Mouse (Mus musculus): Measurements from ENCODE around the gene Lrrc28. TPM values are rescaled to one million over a fixed set of nuclear protein-coding genes. Genes with fewer than 3 reads are reported as not detected.

Lrrc28 gene
- polyA plus RNA-seq (2014; fragmentation: Nextera tagmentation; extraction: Ambion mirVana) = 16.9 and 18.4 TPM in 2 replicates

- no peaks in the 10 kb centered on the region for H3K9me3 ChIP-seq (ENCODE audit: control insufficient read depth, low read length)
- ATAC-seq (ENCODE audit: low FRiP score, low TSS enrichment) = peak; percentile 99
- under 1% methylated on average over 55 of the region's 55 CpGs for WGBS
These were observed at the start of gene Lrrc28 for GRCm38 (mm10) chr7:67644833-67645680. Gene Lrrc28, minus strand, starts transcription at chr7:67645268.

GRCm38 (mm10) chr7:67692791-67693538, 47.9 kb upstream of the Lrrc28 start:
- no peaks in the 10 kb centered on the region for H3K4me1 ChIP-seq (ENCODE audit: control insufficient read depth, insufficient read depth, low read length)
- no peaks in the 10 kb centered on the region for H3K9me3 ChIP-seq (ENCODE audit: control insufficient read depth, low read length)
- H3K4me3 ChIP-seq (ENCODE audit: low read length) = no peak overlapping the region
- H3K36me3 ChIP-seq (ENCODE audit: control insufficient read depth, insufficient read depth, low read length) = peaks cover 3% of the 10 kb centered on the region; the same call in 1 of the 2 replicates
- H3K4me2 ChIP-seq (replicated peaks; ENCODE audit: low read depth, low read length) = no peak overlapping the region
- no peak for ATAC-seq (ENCODE audit: low FRiP score, low TSS enrichment)
- no peaks in the 10 kb centered on the region for H3K27me3 ChIP-seq (ENCODE audit: control insufficient read depth, insufficient read depth, low read length)
- no peak overlapping the region for H3K9ac ChIP-seq (ENCODE audit: low read depth, low read length)
- H3K27ac ChIP-seq (ENCODE audit: low read depth, low read length) = no peak overlapping the region
- 91% methylated on average over 23 of the region's 23 CpGs for WGBS

More at GRCm38 (mm10) chr7:67644833-67645680, at the start of gene Lrrc28:
- Histone ChIP-seq H3K9ac (ENCODE audit: low read depth, low read length) (peak within 1 kb of the TSS; percentile 80), H3K36me3 (ENCODE audit: control insufficient read depth, insufficient read depth, low read length) (no peaks in the 10 kb centered on the region), H3K4me1 (ENCODE audit: control insufficient read depth, insufficient read depth, low read length) (peaks cover 17% of the 10 kb centered on the region; the same call in 1 of the 2 replicates), H3K27me3 (ENCODE audit: control insufficient read depth, insufficient read depth, low read length) (no peaks in the 10 kb centered on the region), H3K27ac (ENCODE audit: low read depth, low read length) (peak within 1 kb of the TSS; percentile 93), H3K4me3 (ENCODE audit: low read length) (peak within 1 kb of the TSS; percentile 72), H3K4me2 (replicated peaks; ENCODE audit: low read depth, low read length) (peak within 1 kb of the TSS; percentile 80)

- Histone ChIP-seq H3K27ac (ENCODE audit: low read depth, low read length) (no peak overlapping the region), H3K4me3 (ENCODE audit: low read length) (no peak overlapping the region), H3K27me3 (ENCODE audit: control insufficient read depth, insufficient read depth, low read length) (no peaks in the 10 kb centered on the region), H3K4me1 (ENCODE audit: control insufficient read depth, insufficient read depth, low read length) (no peaks in the 10 kb centered on the region), H3K36me3 (ENCODE audit: control insufficient read depth, insufficient read depth, low read length) (no peaks in the 10 kb centered on the region; the same call in 1 of the 2 replicates), H3K9ac (ENCODE audit: low read depth, low read length) (no peak overlapping the region), H3K9me3 (ENCODE audit: control insufficient read depth, low read length) (no peaks in the 10 kb centered on the region), H3K4me2 (replicated peaks; ENCODE audit: low read depth, low read length) (no peak overlapping the region)
- ATAC-seq (ENCODE audit: low FRiP score, low TSS enrichment) = no peak
- 79% methylated on average over 3 of the region's 3 CpGs for WGBS
These were observed 47.1 kb upstream of the Lrrc28 start for GRCm38 (mm10) chr7:67692141-67692540.

GRCm38 (mm10) chr7:67691036-67691435, 46.0 kb upstream of the Lrrc28 start:
- Histone ChIP-seq H3K27ac (ENCODE audit: low read depth, low read length) (no peak overlapping the region), H3K4me3 (ENCODE audit: low read length) (no peak overlapping the region), H3K36me3 (ENCODE audit: control insufficient read depth, insufficient read depth, low read length) (no peaks in the 10 kb centered on the region; the same call in 1 of the 2 replicates), H3K9ac (ENCODE audit: low read depth, low read length) (no peak overlapping the region), H3K27me3 (ENCODE audit: control insufficient read depth, insufficient read depth, low read length) (no peaks in the 10 kb centered on the region), H3K9me3 (ENCODE audit: control insufficient read depth, low read length) (no peaks in the 10 kb centered on the region), H3K4me2 (replicated peaks; ENCODE audit: low read depth, low read length) (no peak overlapping the region), H3K4me1 (ENCODE audit: control insufficient read depth, insufficient read depth, low read length) (no peaks in the 10 kb centered on the region)
- ATAC-seq (ENCODE audit: low FRiP score, low TSS enrichment) = no peak
- 61% methylated on average over 6 of the region's 6 CpGs for WGBS

- H3K4me2 ChIP-seq (replicated peaks; ENCODE audit: low read depth, low read length) = no peak overlapping the region
- no peak for ATAC-seq (ENCODE audit: low FRiP score, low TSS enrichment)
- no peaks in the 10 kb centered on the region for H3K27me3 ChIP-seq (ENCODE audit: control insufficient read depth, insufficient read depth, low read length)
- H3K4me1 ChIP-seq (ENCODE audit: control insufficient read depth, insufficient read depth, low read length) = no peaks in the 10 kb centered on the region
- no peak overlapping the region for H3K4me3 ChIP-seq (ENCODE audit: low read length)
- H3K27ac ChIP-seq (ENCODE audit: low read depth, low read length) = no peak overlapping the region
- WGBS = 86% methylated on average over 7 of the region's 7 CpGs
- no peaks in the 10 kb centered on the region; the same call in 1 of the 2 replicates for H3K36me3 ChIP-seq (ENCODE audit: control insufficient read depth, insufficient read depth, low read length)
- H3K9ac ChIP-seq (ENCODE audit: low read depth, low read length) = no peak overlapping the region
- H3K9me3 ChIP-seq (ENCODE audit: control insufficient read depth, low read length) = no peaks in the 10 kb centered on the region
These were observed 44.7 kb upstream of the Lrrc28 start for GRCm38 (mm10) chr7:67689793-67690192.

- WGBS = 50% methylated on average over 3 of the region's 3 CpGs
- no peak for ATAC-seq (ENCODE audit: low FRiP score, low TSS enrichment)
- H3K36me3 ChIP-seq (ENCODE audit: control insufficient read depth, insufficient read depth, low read length) = peaks cover under 1% of the 10 kb centered on the region; the same call in 1 of the 2 replicates
These were observed 43.2 kb upstream of the Lrrc28 start for GRCm38 (mm10) chr7:67688281-67688680.

GRCm38 (mm10) chr7:67686545-67686944, 41.5 kb upstream of the Lrrc28 start:
- no peaks in the 10 kb centered on the region for H3K9me3 ChIP-seq (ENCODE audit: control insufficient read depth, low read length)
- no peak overlapping the region for H3K27ac ChIP-seq (ENCODE audit: low read depth, low read length)
- H3K9ac ChIP-seq (ENCODE audit: low read depth, low read length) = no peak overlapping the region
- no peak for ATAC-seq (ENCODE audit: low FRiP score, low TSS enrichment)
- no peaks in the 10 kb centered on the region for H3K27me3 ChIP-seq (ENCODE audit: control insufficient read depth, insufficient read depth, low read length)
- H3K4me3 ChIP-seq (ENCODE audit: low read length) = no peak overlapping the region
- WGBS = 90% methylated on average over 3 of the region's 3 CpGs
- H3K4me1 ChIP-seq (ENCODE audit: control insufficient read depth, insufficient read depth, low read length) = no peaks in the 10 kb centered on the region
- no peak overlapping the region for H3K4me2 ChIP-seq (replicated peaks; ENCODE audit: low read depth, low read length)
- peaks cover 6% of the 10 kb centered on the region; the same call in 1 of the 2 replicates for H3K36me3 ChIP-seq (ENCODE audit: control insufficient read depth, insufficient read depth, low read length)

More at GRCm38 (mm10) chr7:67688281-67688680, 43.2 kb upstream of the Lrrc28 start:
- no peak overlapping the region for H3K4me2 ChIP-seq (replicated peaks; ENCODE audit: low read depth, low read length)
- no peak overlapping the region for H3K4me3 ChIP-seq (ENCODE audit: low read length)
- H3K9me3 ChIP-seq (ENCODE audit: control insufficient read depth, low read length) = no peaks in the 10 kb centered on the region
- H3K9ac ChIP-seq (ENCODE audit: low read depth, low read length) = no peak overlapping the region
- no peaks in the 10 kb centered on the region for H3K27me3 ChIP-seq (ENCODE audit: control insufficient read depth, insufficient read depth, low read length)
- H3K4me1 ChIP-seq (ENCODE audit: control insufficient read depth, insufficient read depth, low read length) = no peaks in the 10 kb centered on the region
- H3K27ac ChIP-seq (ENCODE audit: low read depth, low read length) = no peak overlapping the region

- H3K4me1 ChIP-seq (ENCODE audit: control insufficient read depth, insufficient read depth, low read length) = no peaks in the 10 kb centered on the region
- H3K27ac ChIP-seq (ENCODE audit: low read depth, low read length) = no peak overlapping the region
- ATAC-seq (ENCODE audit: low FRiP score, low TSS enrichment) = no peak
- H3K9ac ChIP-seq (ENCODE audit: low read depth, low read length) = no peak overlapping the region
- no peak overlapping the region for H3K4me2 ChIP-seq (replicated peaks; ENCODE audit: low read depth, low read length)
- H3K9me3 ChIP-seq (ENCODE audit: control insufficient read depth, low read length) = no peaks in the 10 kb centered on the region
- peaks cover 25% of the 10 kb centered on the region; the same call in 1 of the 2 replicates for H3K36me3 ChIP-seq (ENCODE audit: control insufficient read depth, insufficient read depth, low read length)
- H3K27me3 ChIP-seq (ENCODE audit: control insufficient read depth, insufficient read depth, low read length) = no peaks in the 10 kb centered on the region
- WGBS = 74% methylated on average over 16 of the region's 16 CpGs
- no peak overlapping the region for H3K4me3 ChIP-seq (ENCODE audit: low read length)
These were observed 37.9 kb upstream of the Lrrc28 start for GRCm38 (mm10) chr7:67683006-67683405.
